Mouse (Mus musculus): ENCODE data around the gene Nrg3. TPM values are rescaled to one million over a fixed set of nuclear protein-coding genes. Genes with fewer than 3 reads are reported as not detected.

Gene Nrg3
- polyA plus RNA-seq, 1 experiment from 2014 or later, result 0.33 TPM

DNA sequence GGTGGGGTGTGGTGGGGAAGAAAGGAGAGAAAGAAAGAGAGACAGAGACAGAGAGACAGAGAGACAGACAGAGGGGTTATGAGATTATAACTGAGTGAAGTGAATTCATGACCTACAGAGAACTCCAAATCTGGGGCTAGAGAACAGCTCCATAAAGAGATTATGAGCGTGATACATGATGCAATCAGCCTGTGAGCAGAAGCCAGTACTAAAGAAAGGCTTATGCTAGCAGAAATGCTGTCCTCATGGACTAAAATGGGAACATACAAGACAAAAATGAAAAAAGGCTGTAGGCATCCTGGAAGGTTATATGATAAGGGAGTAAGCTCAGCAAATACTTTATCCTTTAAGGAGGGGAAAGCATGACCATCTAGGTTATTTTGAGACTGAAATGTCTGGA is 99.7 kb downstream of the Nrg3 start:
- no peaks in the 10 kb centered on the region for H3K27me3 ChIP-seq (ENCODE audit: control insufficient read depth, insufficient read depth, low read length)
- no peak overlapping the region for H3K4me2 ChIP-seq (replicated peaks; ENCODE audit: low read depth)
- no peaks in the 10 kb centered on the region for H3K9me3 ChIP-seq (ENCODE audit: control insufficient read depth, low read length)
- no peaks in the 10 kb centered on the region for H3K36me3 ChIP-seq (ENCODE audit: control insufficient read depth, insufficient read depth, low read length)
- H3K9ac ChIP-seq (ENCODE audit: low read length), result no peak overlapping the region
- H3K4me3 ChIP-seq (ENCODE audit: low read depth, low read length), result no peak overlapping the region
- WGBS, result 54% methylated on average over 1 of the region's 1 CpGs
- ATAC-seq (ENCODE audit: low FRiP score, low TSS enrichment) (no peak), DNase-seq (ENCODE audit: low spot score) (no peak)
- no peak for TF ChIP-seq CTCF (IDR thresholded peaks at IDR 0.05; ENCODE audit: low read depth)
- no peak for TF ChIP-seq EP300 (optimal IDR thresholded peaks at IDR 0.05)
- no peak overlapping the region for H3K27ac ChIP-seq (replicated peaks)
- H3K4me1 ChIP-seq (replicated peaks; ENCODE audit: control insufficient read depth, insufficient read depth), result no peaks in the 10 kb centered on the region

DNA sequence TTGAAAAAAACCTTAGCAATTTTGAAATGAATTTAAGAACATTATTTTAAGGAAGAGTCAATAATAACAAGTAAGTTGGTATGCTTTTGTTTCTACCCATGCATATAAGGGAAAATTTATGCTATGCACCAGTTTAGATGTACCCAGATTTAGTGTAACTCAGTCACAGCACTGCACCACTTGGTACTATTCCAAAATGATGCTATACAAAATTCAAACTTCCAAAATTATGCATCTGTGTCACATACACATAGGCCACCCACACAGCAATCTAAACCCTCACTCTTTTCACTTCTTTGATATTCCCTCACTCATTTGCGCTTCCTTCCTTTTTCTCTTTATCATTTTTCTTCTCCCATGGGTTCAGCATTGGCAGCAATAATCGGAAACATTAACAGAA is 116.6 kb downstream of the Nrg3 start:
- Histone ChIP-seq H3K36me3 (ENCODE audit: control insufficient read depth, insufficient read depth, low read length) (no peaks in the 10 kb centered on the region), H3K9me3 (ENCODE audit: control insufficient read depth, low read length) (no peaks in the 10 kb centered on the region), H3K27me3 (ENCODE audit: control insufficient read depth, insufficient read depth, low read length) (no peaks in the 10 kb centered on the region), H3K4me2 (replicated peaks; ENCODE audit: low read depth) (no peak overlapping the region), H3K9ac (ENCODE audit: low read length) (no peak overlapping the region), H3K4me3 (ENCODE audit: low read depth, low read length) (no peak overlapping the region), H3K27ac (replicated peaks) (no peak overlapping the region), H3K4me1 (replicated peaks; ENCODE audit: control insufficient read depth, insufficient read depth) (no peaks in the 10 kb centered on the region)
- DNase-seq (ENCODE audit: low spot score) (no peak), ATAC-seq (ENCODE audit: low FRiP score, low TSS enrichment) (no peak)
- 87% methylated on average over 2 of the region's 2 CpGs for WGBS
- TF ChIP-seq CTCF (IDR thresholded peaks at IDR 0.05; ENCODE audit: low read depth) (no peak), EP300 (optimal IDR thresholded peaks at IDR 0.05) (no peak)

DNA sequence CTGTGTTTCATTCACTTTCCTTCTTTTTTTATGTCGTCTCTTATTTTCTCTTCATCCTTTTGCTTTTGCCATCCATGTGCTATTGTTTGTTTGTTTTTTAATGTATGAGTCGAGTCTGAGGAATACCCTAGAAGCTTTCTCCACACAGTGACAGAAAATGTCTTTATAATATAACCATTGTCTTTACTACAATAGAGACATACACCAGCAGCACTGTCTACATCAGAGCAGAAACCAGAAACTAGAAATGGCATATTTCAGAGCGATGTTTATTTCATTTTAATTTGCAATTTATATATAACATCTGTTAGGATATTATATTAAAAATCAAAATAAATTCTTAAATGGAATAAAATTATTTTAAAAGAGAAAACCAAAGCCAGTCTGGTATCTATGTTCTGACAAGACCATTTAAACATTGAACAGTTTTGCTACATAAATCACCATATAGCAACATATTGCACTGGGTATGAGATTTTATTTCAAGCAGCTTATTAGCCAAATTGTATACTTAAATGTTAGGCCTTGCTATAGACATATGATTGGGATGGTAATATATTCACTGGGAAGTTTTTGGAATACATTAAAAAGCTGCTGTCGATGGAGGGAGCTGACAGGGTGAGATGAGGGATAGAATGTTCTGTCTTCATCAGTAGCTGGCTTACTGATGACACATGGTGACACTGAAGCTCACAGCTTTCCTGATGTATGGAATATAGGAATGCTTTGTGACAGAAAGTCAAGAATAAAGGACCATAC is 120.7 kb downstream of the Nrg3 start:
- Histone ChIP-seq H3K9me3 (ENCODE audit: control insufficient read depth, low read length) (no peaks in the 10 kb centered on the region), H3K9ac (ENCODE audit: low read length) (no peak overlapping the region), H3K27me3 (ENCODE audit: control insufficient read depth, insufficient read depth, low read length) (no peaks in the 10 kb centered on the region), H3K4me2 (replicated peaks; ENCODE audit: low read depth) (no peak overlapping the region), H3K27ac (replicated peaks) (no peak overlapping the region), H3K36me3 (ENCODE audit: control insufficient read depth, insufficient read depth, low read length) (no peaks in the 10 kb centered on the region), H3K4me3 (ENCODE audit: low read depth, low read length) (no peak overlapping the region), H3K4me1 (replicated peaks; ENCODE audit: control insufficient read depth, insufficient read depth) (no peaks in the 10 kb centered on the region)
- DNase-seq (ENCODE audit: low spot score) (no peak), ATAC-seq (ENCODE audit: low FRiP score, low TSS enrichment) (no peak)
- 65% methylated on average over 4 of the region's 4 CpGs for WGBS
- TF ChIP-seq CTCF (IDR thresholded peaks at IDR 0.05; ENCODE audit: low read depth) (no peak), EP300 (optimal IDR thresholded peaks at IDR 0.05) (no peak)

DNA sequence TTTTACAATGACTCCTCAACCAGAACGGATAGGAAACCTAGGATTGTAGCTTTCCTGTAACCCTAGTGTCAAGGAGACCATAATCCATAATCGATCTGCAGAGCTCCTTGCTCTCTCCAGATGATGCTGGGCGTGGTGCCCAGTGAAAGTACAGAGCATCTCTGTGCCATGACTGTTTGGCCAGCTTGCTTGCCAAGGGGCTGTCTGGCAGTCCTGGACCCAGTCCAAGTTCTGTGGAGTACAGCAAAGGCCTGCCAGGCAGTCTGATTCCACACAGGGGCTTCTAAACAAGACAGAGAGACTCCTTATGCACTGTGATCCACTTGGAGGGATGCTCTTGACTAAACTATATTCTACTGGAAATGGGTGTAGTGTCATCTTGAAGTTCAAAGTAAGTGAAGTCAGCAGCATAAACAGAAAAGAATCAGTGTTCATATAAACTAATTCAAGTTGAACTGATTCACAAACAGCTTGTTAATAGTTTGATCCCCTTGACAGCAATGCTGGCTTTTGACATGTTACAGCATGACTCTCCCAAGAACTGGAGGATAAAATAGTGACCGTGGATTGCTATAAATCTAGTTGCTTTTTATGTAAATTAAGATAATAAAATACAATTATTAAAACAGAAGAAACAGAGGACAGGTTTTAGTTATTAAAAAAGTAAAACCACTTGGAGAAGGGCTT is 155.3 kb downstream of the Nrg3 start:
- Histone ChIP-seq H3K4me3 (ENCODE audit: low read depth, low read length) (no peak overlapping the region), H3K27ac (replicated peaks) (no peak overlapping the region), H3K4me2 (replicated peaks; ENCODE audit: low read depth) (no peak overlapping the region), H3K27me3 (ENCODE audit: control insufficient read depth, insufficient read depth, low read length) (no peaks in the 10 kb centered on the region), H3K9ac (ENCODE audit: low read length) (no peak overlapping the region), H3K36me3 (ENCODE audit: control insufficient read depth, insufficient read depth, low read length) (no peaks in the 10 kb centered on the region), H3K9me3 (ENCODE audit: control insufficient read depth, low read length) (no peaks in the 10 kb centered on the region), H3K4me1 (replicated peaks; ENCODE audit: control insufficient read depth, insufficient read depth) (no peaks in the 10 kb centered on the region)
- WGBS, result 61% methylated on average over 4 of the region's 4 CpGs
- no peak for ATAC-seq (ENCODE audit: low FRiP score, low TSS enrichment)
- TF ChIP-seq EP300 (optimal IDR thresholded peaks at IDR 0.05), result no peak
- TF ChIP-seq CTCF (IDR thresholded peaks at IDR 0.05; ENCODE audit: low read depth), result no peak
- DNase-seq (ENCODE audit: low spot score), result peak; percentile 24

DNA sequence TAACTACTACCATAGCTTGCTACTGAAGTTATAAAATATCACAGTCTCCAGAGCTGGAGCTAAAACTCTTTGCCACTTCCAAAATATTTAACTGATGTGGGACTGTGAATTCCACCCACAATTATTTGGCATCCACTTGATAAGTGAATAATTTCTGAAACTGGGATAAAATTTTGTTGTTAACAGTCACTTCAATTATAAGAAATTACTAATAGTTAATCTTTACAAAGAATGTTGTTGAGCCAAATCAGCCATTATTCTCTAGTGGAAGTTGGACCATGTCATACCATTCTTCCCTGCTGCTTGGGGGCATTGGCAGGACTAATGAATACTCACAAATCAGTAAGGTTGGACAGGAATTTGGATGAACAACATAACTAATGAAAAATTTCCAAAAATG is 158.8 kb downstream of the Nrg3 start:
- H3K9ac ChIP-seq (ENCODE audit: low read length), result no peak overlapping the region
- H3K4me1 ChIP-seq (replicated peaks; ENCODE audit: control insufficient read depth, insufficient read depth), result no peaks in the 10 kb centered on the region
- no peak for ATAC-seq (ENCODE audit: low FRiP score, low TSS enrichment)
- no peaks in the 10 kb centered on the region for H3K36me3 ChIP-seq (ENCODE audit: control insufficient read depth, insufficient read depth, low read length)
- no peak overlapping the region for H3K27ac ChIP-seq (replicated peaks)
- H3K9me3 ChIP-seq (ENCODE audit: control insufficient read depth, low read length), result no peaks in the 10 kb centered on the region
- no peak overlapping the region for H3K4me3 ChIP-seq (ENCODE audit: low read depth, low read length)
- no peak overlapping the region for H3K4me2 ChIP-seq (replicated peaks; ENCODE audit: low read depth)
- TF ChIP-seq EP300 (optimal IDR thresholded peaks at IDR 0.05) (no peak), CTCF (IDR thresholded peaks at IDR 0.05; ENCODE audit: low read depth) (no peak)
- DNase-seq (ENCODE audit: low spot score), result no peak
- no peaks in the 10 kb centered on the region for H3K27me3 ChIP-seq (ENCODE audit: control insufficient read depth, insufficient read depth, low read length)

DNA sequence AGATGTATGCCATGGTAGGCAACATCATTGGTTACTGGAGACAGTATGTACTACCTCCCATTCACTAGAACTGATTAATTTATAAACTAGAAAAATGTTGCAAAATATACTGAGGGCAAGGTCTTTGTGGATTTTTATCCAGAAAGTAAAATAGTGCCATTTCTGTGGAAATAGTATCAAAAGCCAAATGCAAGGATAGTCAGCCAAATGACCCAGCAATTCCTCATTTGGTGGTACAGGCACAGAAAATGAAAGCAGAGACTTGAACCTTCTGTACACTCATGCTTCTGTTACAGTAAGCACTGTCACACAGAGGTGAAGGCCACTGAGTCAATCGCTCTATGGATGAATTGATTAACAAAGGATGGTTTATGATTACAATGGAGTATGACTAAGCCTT is 207.8 kb downstream of the Nrg3 start:
- Histone ChIP-seq H3K9me3 (ENCODE audit: control insufficient read depth, low read length) (no peaks in the 10 kb centered on the region), H3K9ac (ENCODE audit: low read length) (no peak overlapping the region), H3K27ac (replicated peaks) (no peak overlapping the region), H3K36me3 (ENCODE audit: control insufficient read depth, insufficient read depth, low read length) (no peaks in the 10 kb centered on the region), H3K27me3 (ENCODE audit: control insufficient read depth, insufficient read depth, low read length) (no peaks in the 10 kb centered on the region), H3K4me3 (ENCODE audit: low read depth, low read length) (no peak overlapping the region), H3K4me2 (replicated peaks; ENCODE audit: low read depth) (no peak overlapping the region), H3K4me1 (replicated peaks; ENCODE audit: control insufficient read depth, insufficient read depth) (no peaks in the 10 kb centered on the region)
- 82% methylated on average over 1 of the region's 1 CpGs for WGBS
- no peak for TF ChIP-seq EP300 (optimal IDR thresholded peaks at IDR 0.05)
- no peak for TF ChIP-seq CTCF (IDR thresholded peaks at IDR 0.05; ENCODE audit: low read depth)
- DNase-seq (ENCODE audit: low spot score), result no peak
- no peak for ATAC-seq (ENCODE audit: low FRiP score, low TSS enrichment)
